Mouse (Mus musculus): ENCODE data around the gene AA986860.
A peak's percentile ranks its signal among the peaks of the same experiment; 100 is the strongest.

The AA986860 gene

DNA sequence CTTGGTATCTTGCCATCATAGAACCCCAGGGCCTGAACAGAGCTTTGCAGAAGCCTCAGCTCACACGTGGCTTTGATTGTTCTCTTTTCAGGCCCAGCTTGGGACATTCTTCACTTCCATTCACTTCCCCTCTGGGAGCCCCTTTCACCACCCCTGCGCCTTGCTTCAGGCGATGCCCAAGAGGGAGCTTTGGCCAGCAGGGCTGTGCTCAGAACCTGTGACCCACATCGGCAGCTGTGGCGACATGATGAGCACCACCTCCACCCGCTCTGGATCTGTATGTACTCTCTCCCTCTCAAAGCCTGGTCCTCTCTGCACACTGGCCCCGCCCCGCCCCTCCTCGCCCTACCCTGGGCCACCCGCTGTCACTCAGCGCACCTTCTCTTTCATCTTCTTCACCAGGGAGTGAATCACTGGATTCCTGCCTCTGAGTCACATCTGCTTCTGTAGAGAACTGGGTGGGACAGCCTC, 5.7 kb downstream of the AA986860 start:
- DNase-seq = no peak

DNA sequence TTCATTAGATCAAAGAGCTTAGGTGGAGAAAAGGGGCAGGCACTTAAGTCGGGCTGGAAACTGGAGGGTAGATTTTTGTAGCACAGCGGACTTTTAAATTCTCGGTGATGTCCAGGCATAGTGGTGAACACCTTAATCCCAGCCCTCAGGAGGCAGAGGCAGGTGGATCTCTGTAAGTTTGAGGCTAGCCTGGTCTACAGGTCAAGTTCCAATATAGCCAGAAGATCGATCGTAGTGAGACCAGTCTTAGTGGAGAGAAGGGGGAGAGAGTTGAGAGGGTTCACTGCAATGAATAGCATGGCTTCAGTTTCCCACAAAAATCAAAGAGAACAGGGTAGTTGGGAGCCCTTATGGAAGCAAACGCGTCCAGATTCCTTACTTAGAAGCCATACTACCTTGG, 6.1 kb downstream of the AA986860 start:
- no peak for DNase-seq

DNA sequence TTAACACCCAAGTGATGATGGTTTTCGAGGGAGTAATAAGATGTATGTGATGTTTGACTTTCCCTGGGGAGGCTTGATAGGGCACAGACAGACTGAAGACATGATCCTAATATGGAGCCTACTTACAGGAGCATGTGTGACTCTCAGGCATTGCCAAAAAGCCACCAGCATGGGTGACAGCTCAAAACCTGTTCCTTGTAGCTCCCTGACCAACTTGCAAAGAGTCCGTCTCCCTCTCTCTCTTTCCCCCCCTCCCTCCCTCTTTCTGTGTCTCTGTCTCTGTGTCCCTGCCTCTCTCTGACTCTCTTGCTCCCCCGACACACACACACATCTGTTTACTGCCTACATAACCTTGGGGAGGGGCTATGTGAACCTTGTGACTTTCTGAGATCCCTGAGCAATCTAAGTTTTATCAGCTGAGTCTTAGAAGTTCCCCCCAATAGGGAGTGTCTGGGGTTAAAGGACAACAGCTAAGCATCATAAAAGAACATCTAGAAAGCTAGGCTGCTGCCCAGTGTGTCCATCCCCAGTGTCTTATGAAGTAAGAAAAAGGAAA, 6.9 kb downstream of the AA986860 start:
- no peak for DNase-seq

DNA sequence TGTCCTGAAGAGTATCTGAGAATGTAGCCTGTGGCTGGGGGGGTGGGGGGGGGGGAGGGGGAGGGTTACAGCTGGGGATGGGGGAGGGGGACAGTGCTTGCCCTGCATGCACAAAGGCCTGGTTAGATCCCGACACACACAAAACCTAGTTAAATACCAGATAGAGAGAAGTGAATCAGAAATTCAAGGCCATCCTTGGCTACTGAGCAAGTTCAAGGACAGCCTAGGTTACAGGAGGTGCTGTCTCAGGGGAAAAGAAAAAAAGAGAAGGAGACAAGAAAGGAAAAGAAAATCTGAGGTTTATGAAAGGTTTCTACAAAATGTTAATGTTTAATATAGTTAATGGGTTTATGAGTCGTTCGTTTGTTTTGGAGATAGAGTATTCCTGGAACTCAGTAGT, 7.9 kb downstream of the AA986860 start:
- DNase-seq = no peak

DNA sequence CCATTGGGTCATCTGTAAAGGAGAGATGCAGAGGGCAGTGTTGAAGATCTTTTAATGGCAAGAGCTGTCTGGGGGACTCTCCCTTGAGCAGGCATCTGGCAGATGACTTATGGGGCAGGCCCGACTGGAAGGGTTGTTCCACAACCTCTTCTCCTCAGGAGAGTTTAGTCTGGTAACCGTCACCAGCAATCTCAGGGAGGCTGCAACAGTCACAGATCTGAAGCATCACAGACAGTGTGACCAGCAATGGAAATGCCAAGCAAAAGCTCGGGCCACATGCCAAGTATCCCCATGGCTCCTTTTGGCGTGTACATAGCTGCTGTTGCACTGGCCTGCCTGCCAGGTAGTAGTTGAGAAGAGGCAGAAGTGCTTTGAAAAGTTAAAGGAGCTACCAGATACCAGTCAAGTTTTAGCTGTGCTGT, 8.5 kb downstream of the AA986860 start:
- peak; percentile 81 to 90 for DNase-seq

DNA sequence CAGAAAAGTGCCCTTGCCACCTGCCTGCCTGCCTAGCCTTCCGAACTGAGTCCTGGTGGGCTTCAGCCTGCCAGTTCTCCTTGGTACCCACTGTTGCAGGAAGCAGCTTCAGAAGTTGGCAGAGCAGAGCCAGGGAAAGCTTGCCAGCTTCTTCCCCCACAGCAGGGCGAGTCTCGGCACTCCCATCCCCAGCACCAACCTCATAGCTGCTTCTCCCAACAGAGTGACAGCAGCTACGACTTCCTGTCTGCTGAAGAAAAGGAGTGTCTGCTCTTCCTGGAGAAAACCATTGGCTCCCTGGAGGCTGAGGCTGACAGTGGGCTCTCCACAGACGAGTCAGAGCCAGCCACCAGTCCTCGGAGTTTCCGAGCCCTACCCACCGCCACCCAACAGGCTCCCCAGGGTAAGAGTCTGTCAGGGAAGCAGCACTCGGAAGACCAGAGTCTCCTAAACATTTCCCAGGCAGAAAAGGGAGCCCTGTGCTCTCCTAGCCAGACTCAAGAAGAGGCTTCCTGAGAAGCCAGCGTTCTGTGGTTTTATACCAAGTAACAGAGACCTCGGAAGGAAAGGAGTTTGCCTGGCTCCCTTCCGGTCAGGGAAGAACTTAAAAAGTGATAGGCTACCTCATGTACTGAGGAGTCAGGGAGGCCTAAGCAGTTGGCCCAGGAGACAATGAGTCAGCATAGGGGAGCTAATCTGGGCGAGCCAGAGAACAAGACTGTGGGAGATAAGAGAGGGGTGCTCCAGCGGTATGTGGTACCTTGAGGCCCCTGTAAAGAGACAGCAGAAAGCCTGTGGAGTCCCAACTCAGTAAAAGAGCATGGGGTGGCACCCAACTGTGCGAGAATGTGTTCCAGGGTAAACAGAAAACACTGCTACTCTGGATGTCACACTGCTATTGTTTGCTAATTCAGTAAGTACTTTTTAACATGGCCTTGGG, 9.3 kb downstream of the AA986860 start:
- DNase-seq = peak; percentile 19 to 31

DNA sequence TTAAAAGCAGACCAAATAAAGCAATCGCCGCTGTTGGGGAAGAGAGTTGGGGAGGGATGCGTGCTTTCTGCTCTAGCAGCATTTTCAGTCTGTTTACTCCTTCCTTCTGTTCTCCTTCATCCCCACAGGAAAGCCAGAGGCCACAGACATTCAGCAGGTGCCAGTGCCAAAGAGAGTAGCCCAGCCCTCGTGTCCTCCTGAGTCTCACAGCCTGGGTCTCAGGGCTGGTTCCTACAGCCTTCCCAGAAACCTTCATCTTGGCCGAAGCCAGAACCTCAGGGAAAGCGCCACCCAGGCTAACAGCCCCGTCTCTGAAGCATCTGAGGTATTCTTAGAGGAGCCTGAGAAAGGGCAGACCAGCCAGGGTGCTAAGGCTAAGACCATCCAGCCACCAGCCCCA, 10.4 kb downstream of the AA986860 start:
- no peak for DNase-seq

DNA sequence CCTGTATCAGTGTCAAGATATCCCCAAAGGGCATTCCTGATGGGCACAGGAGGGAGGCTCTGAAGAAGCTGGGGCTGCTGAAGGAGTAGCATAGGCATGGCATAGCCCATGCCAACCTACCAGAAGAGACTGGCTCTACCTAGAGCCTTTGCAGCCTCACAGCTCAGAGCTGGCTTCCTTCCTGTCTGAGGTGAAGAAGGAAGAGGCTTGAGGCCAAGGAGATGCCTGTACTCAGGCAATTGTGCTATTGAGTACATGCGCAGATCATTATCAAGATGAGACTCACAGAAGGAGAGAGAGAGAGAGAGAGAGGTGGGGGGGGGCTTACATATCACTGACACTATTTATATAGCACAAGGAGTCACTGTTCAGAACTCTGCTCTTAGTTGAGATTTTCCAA, 12.0 kb downstream of the AA986860 start:
- DNase-seq = no peak

DNA sequence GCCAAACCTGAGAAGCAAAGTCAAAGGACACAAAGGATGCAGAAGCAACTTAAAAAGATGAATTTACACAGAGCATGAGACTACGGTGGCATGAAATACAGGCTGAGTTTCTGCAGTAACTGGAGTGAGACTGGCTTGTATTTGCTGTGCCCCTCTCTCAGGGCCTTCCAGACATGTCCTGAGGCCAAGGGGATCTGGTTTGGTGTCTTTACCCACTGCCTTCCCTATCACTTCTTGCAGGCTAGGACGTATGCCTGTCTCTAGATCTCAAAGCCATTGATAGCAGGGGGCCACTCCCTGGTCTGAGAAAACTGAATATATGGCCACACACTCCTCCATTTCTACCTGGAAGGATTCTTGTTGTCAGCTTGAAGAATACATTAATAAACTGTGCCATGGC, 12.4 kb downstream of the AA986860 start:
- DNase-seq = no peak

DNA sequence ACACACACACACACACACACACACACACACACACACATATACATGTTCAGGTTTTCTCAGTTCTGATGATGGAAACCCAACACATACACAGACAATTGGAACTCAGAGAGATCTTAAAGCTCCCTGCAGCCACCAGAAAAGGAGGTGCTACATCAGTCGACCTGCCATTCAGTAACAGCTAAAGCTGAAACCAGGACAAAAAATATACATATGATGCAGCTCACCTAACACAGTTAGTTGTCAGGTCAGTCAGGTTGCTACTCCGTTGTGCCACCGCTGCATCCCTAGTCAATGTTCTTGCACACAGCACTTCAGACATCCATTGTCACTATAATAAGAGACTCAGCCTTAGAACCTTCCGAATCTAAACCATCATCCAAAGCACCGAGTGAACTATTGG, 13.2 kb downstream of the AA986860 start:
- DNase-seq = no peak

DNA sequence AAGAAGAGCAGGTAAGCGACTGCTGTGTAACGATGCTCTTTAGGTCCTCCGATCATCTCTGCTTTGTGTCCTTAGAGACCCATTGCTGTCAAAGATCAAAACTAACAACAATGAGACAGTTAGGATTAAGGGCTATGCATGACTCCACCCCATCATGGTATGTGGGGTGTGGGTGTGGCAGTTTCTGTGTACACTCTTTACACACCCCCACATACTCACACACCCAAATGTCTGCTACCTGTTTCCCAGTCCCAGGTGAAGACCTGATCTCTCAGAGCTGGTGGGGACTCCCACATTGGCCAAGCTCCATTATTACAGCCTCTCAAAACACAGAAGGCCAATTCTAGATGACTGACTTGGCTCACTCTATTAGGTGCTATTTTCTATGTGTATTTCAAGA, 13.8 kb downstream of the AA986860 start:
- DNase-seq = no peak

DNA sequence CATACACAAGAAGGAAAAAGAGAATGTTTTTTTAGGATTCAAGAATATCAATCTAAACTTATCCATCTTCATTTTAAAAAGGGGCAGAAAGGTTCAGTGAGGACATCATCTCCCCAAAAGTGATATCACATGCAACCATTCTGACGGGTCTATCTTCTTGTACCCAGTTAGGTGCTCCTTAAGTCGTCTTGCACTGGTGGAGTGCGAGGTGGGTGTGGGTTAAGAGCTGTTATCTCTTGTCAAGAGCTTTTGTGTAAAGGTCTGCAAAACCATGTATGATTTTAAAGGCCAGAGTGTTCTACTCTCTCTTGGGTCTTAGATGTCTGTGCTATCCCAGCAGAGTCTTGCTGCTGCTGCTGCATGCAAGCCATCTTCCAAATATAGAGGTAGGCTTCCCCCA, 15.0 kb downstream of the AA986860 start:
- DNase-seq = no peak

DNA sequence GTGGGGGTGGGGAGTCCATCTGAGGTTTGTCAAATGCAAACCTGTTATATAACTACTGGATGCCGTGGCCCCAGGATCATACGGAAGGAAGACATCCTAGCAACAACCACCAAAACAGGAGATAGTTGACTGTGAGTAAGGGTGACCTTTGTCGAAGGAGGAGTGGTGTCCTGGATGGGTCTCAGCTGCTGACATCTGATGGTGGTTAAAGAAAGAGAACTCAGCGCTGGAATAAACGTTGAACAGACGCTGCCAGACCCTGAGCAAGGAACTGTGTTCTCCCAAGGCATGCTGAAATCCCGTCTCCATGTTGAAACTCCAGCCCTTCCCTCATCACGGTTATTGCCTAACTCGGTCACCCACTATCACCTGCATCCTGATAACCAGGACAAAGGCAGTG, 27.9 kb downstream of the AA986860 start:
- no peak for DNase-seq

DNA sequence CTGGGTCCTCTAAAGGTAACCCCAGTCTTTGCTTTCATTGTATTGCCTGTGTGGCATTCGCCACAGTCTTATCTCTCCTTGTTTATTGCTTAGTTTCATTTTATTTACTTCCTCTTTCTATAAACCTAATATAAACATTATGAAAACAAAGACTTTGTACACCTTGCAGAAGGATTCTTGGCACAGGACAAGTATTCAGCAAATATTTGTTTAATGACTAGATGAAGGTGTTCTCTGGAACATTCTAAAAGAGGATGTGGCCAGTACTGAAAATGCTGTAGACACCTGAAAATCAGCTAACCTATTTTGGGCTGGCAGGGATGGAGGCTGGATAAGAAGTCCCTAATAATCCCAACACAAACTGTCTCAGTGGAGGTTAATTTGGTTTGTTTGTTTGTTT, 29.8 kb downstream of the AA986860 start:
- DNase-seq = no peak

DNA sequence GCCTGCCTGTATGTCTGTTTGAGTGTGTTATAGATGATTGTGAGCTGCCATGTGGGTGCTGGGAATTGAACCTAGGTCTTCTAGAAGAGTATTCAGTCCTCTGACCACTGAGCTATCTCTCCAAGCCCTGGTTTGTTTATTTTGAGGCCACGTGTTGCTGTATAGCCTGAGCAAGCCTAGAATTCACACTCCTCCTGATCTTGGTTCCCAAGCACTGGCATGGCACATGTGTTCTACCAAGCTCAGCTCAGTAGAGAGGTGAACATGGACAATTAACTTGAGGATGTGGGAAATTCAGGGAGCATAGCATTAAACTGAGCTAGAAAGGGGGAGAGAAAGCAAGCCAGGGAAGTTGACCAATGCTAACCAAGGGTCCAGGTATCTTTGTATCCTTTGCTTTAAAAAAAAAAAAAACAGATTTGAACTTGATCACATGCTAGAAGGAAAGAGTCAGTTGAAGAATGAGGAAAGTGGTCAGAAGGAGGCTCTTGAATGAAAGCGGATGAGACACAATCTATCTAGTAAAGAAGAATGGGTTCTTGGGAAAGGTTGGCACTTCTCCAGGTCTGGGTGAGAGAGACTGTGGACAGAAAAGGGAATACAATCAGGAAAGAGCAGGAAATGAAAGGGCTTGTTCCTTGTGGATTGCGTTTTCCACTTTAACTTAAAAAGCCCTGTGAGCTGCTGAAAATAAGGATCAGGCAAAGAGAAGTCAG, 30.4 kb downstream of the AA986860 start:
- no peak for DNase-seq

DNA sequence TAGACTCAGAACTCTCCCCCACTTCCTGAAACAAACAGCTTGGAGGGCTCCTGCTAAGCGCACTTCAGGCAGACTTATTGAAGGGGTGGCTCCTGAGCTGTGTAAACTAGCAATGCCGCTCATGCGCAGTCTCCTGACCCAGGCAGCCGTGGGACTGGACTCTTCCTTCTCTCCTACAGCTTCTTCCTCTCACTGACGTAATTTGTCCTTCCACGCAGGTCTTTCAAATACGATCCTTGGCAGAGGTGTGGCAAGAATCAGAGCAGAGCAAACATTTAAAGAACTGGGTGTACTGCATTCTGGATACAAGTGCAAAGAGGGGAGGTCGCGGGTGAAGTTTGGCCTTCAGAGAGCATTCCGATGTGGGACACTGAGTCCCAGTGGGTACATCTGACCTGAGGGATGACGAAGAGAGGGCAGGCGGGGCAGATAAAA, 32.3 kb downstream of the AA986860 start:
- DNase-seq = no peak

DNA sequence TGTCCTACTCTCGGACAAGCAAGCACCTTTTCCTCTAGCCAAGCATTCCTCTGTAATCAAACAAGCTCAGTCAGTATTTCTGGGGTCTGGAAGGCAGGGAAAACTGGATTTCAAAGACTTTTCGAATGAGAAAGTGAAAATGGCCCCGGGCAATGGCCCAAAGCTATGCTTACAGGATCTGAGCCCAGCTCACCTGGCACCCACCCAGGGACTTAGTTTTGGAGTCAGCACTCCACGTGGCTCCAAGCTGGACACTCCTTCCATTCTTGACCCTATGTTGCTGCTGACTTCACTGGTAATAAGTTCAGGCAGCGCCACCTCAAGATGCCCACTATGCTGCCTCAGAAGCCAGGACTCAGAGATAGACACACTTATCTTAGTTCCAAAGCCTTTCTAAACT, 35.3 kb downstream of the AA986860 start:
- peak in 1 of 2 experiments; percentile 15 for DNase-seq

DNA sequence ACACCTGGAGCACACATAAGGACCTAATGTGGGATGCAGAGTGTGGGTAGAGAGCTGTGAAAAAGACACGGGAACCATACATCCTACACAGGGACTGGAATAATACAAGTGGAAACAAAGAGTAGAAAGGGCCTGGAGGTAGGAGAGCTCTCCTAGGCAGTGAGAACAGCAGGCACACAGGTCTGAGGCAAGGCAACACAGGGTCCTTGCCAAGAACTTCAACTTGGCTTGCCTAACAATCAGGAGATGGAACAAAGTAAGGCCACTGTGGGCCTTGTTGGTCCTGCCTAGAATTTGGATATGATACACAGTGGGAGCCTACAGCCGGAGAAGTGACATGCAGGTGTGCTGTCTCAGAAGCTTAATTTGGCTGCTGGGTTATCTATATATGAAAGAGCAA, 38.1 kb downstream of the AA986860 start:
- DNase-seq = no peak

DNA sequence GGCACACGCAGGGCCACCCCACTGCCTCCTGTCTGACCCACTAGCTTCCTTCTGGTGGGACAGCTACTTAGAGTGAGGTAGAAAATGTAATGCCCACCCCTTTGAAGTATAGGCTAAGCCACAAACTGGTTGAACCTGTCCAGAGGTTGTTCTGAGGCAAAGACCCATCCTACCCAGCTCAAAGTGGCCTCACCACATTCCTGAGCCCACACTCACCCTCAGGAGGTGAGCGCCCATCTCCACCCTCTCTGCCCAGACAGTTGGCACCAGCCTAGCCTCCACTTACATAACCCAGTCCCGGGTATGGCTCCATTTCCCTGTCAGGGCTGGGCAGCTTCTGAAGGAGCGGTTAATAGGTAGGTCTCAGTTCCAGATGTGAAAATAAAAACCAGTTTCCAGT, 38.7 kb downstream of the AA986860 start:
- DNase-seq = no peak

DNA sequence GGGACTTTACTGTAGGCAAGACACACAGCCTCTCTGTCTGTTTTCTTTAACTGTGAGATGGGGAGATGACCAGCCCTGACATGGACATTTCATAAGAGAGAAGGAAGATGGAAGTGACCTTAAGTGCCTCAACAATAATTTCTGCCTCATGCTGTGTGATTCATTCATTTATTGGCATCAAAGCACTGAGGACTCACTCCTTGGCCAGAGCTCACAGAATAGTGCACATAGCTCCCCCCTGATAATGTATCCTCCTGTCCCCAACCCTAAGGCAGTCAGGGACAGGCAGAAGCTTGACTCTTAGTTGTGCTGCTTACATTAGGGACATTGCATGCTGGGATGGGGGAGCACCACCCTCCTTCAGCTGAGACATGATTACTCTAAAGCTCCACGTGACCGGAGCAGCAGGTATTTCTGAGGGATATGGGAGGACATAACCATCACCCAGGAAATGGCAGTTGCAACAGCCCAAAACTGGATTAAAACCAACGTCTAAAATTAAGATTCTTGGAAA, 39.3 kb downstream of the AA986860 start:
- no peak for DNase-seq

DNA sequence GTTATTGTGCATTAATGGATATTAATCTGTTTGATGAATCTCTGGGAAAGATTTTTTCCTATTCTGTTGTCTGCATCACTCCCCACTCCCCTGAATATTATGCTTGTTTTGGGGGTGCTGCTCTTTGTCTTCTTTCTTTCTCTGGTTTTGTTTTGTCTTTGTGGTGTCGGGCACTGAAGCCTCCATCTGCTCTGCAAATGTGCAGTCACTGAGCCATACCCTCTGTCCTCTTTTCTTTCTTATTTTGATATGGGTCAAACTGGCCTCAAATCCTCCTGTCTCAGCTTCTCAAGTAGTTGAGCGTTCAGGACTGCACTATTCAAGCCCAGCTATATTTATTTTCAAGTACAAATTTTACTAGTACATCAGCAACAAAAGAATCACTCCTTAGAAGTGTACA, 43.5 kb downstream of the AA986860 start:
- no peak for DNase-seq

DNA sequence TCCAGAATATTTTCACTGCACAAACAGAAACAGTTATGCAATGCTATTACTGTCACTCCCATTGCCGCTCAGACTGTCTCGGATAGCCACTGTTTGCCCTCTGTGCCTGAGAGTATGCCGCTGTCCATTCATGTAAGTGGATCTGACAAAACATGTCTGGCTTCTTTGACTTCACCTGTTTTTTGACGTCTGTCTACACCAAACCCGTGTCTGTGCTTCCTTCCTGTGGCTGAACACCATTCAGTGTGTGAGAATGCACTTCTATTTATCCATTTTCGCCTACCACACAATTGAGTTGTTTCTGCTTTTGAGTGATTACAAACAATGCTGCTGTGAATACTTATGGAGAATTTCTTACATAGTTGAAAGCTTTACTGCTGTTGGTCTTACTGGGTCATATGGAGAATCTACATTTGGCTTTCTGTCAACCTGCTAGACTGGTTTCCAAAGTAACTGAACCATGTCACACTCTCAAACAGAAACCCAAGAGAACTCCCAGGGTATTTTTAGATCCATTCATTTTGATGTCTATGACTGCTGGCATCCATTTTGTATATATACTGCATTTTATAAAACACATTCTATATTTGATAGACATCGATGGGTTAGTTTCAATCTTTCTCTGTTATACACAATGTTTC, 44.0 kb downstream of the AA986860 start:
- DNase-seq = no peak

DNA sequence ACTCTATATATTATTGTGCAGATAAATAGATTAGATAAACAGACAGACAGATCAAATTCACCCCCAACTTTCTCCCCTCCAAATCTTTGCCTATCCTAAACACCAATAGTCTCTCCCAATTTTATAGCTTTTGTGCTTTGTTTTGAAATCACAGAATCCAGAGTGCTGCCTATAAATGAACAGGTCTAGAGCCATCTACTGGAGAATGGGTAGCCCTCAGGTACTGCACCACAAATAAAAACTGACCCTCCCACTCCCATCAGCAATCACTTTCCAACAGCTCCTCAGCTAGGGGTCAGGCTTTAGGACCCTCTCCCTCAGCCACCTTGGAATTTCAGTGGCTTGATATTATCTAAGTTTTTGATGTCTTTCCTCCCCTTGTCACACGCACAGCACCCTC, 44.9 kb downstream of the AA986860 start:
- DNase-seq = no peak

Measured in cerebellum, postnatal 25 days (tissue).